In the genomic region with DNA sequence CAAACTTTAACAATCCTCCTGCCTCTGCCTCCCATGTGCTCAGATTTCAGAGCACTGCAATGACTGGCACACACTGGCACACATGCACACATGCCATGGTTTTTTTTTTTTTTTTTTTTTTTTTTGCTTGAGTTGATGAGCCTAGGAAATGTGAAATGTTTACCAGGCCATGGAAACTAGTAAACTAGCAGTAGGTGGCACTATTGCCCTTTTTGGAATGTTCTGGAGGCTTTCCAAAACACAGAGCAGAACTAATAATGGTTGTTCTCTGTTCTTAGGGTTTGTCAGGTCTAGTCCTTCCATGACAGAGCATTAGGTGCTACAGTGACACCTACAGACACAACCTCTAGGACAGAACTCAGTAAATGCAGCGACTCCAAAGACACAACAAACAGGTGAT, we compare ENCODE assay signal across 8 mouse cellular contexts. TPM values are rescaled to one million over a fixed set of nuclear protein-coding genes. Genes with fewer than 3 reads are reported as not detected.
DNase-seq lines count a peak whose midpoint lies in the region; ATAC-seq and TF ChIP-seq lines count a peak whose summit lies in the region.

No protein-coding gene starts in this region.

- H3K27me3 ChIP-seq in forebrain, embryonic 14.5 days (replicated peaks; ENCODE audit: control insufficient read depth, insufficient read depth, low read length): no peaks in the 10 kb centered on the region
- H3K27me3 ChIP-seq in forebrain, embryonic 15.5 days: no peaks in the 10 kb centered on the region
- no peaks in the 10 kb centered on the region for H3K27me3 ChIP-seq in liver, postnatal 0 days (ENCODE audit: insufficient read depth, low read length)

- H3K27ac ChIP-seq in forebrain, embryonic 14.5 days (ENCODE audit: low read depth, low read length): no peak overlapping the region
- H3K27ac ChIP-seq in forebrain, embryonic 15.5 days (replicated peaks): no peak overlapping the region
- H3K27ac ChIP-seq in liver, postnatal 0 days (ENCODE audit: low read depth): no peak overlapping the region

- TF ChIP-seq CTCF in liver, postnatal 0 days (IDR thresholded peaks at IDR 0.05; ENCODE audit: low read depth): peak; percentile 64

- peak; percentile 68 for DNase-seq in forebrain, embryonic 14.5 days (ENCODE audit: low spot score)
- no peak for DNase-seq in liver, postnatal 0 days
- no peak for DNase-seq in liver
- peak; percentile 60 for DNase-seq in brain, adult 2 months (ENCODE audit: low read depth, low spot score)
- DNase-seq in kidney, postnatal 14 days: peak; percentile 52
- DNase-seq in right cerebral cortex, postnatal 14 days: no peak
- no peak for DNase-seq in layer of hippocampus, adult 9-10 months (ENCODE audit: low spot score)

- H3K4me2 ChIP-seq in forebrain, embryonic 14.5 days (ENCODE audit: low read length): no peak overlapping the region
- no peak overlapping the region for H3K4me2 ChIP-seq in forebrain, embryonic 15.5 days (replicated peaks)
- H3K4me2 ChIP-seq in liver, postnatal 0 days (ENCODE audit: low read depth, low read length): no peak overlapping the region

- peaks cover 53% of the 10 kb centered on the region for H3K36me3 ChIP-seq in forebrain, embryonic 14.5 days (ENCODE audit: control insufficient read depth, insufficient read depth, low read length)
- H3K36me3 ChIP-seq in forebrain, embryonic 15.5 days: peaks cover 32% of the 10 kb centered on the region
- H3K36me3 ChIP-seq in liver, postnatal 0 days (replicated peaks; ENCODE audit: insufficient read depth, low read length): peaks cover 71% of the 10 kb centered on the region

- H3K4me3 ChIP-seq in forebrain, embryonic 14.5 days (ENCODE audit: low read depth, low read length): no peak overlapping the region
- no peak overlapping the region for H3K4me3 ChIP-seq in forebrain, embryonic 15.5 days
- no peak overlapping the region for H3K4me3 ChIP-seq in liver, postnatal 0 days (ENCODE audit: low read depth, low read length)

- H3K9ac ChIP-seq in forebrain, embryonic 14.5 days (ENCODE audit: low read length): no peak overlapping the region
- no peak overlapping the region for H3K9ac ChIP-seq in forebrain, embryonic 15.5 days (replicated peaks)
- H3K9ac ChIP-seq in liver, postnatal 0 days (replicated peaks): no peak overlapping the region

- 89% methylated on average over 1 of the region's 1 CpGs for WGBS in forebrain, embryonic 14.5 days
- WGBS in forebrain, embryonic 15.5 days: 72% methylated on average over 1 of the region's 1 CpGs
- 69% methylated on average over 1 of the region's 1 CpGs for WGBS in liver, postnatal 0 days (ENCODE audit: insufficient replicate concordance)

- H3K4me1 ChIP-seq in forebrain, embryonic 14.5 days (ENCODE audit: control insufficient read depth, insufficient read depth, low read length): no peaks in the 10 kb centered on the region
- no peaks in the 10 kb centered on the region for H3K4me1 ChIP-seq in forebrain, embryonic 15.5 days
- no peaks in the 10 kb centered on the region for H3K4me1 ChIP-seq in liver, postnatal 0 days (ENCODE audit: insufficient read depth)

- no peaks in the 10 kb centered on the region for H3K9me3 ChIP-seq in forebrain, embryonic 14.5 days (replicated peaks; ENCODE audit: control insufficient read depth, low read length)
- H3K9me3 ChIP-seq in forebrain, embryonic 15.5 days: no peaks in the 10 kb centered on the region
- H3K9me3 ChIP-seq in liver, postnatal 0 days (ENCODE audit: low read length): no peaks in the 10 kb centered on the region

- TF ChIP-seq EP300 in liver, postnatal 0 days (IDR thresholded peaks at IDR 0.05; ENCODE audit: low read depth): no peak

- peak; percentile 29; the same call in 1 of the 2 replicates for ATAC-seq in forebrain, embryonic 14.5 days
- ATAC-seq in forebrain, embryonic 15.5 days (replicated peaks): no peak; the same call in 1 of the 2 replicates
- peak; percentile 22; the same call in 1 of the 2 replicates for ATAC-seq in liver, postnatal 0 days

RNA-seq across cellular contexts. Expression of a gene that starts 33.9 kb away (rescaled TPM):
- 28.2 and 35.2 TPM in 2 replicates for polyA plus RNA-seq in forebrain, embryonic 14.5 days (2014; fragmentation: Nextera tagmentation; extraction: Ambion mirVana)
- polyA plus RNA-seq in forebrain, embryonic 15.5 days (2015; fragmentation: Nextera tagmentation; extraction: Ambion mirVana): 35.2 and 35.4 TPM in 2 replicates
- 40.8 and 41.2 TPM in 2 replicates for polyA plus RNA-seq in liver, postnatal 0 days (2015; fragmentation: Nextera tagmentation; extraction: Ambion mirVana)

Comparison
In these comparisons a context has a peak if more than half of its experiments do, and no peak if none do; other contexts are left out.
1. DNase-seq: peak in forebrain, embryonic 14.5 days (single experiment), brain, adult 2 months (single experiment) and kidney, postnatal 14 days (single experiment); none in liver, postnatal 0 days (single experiment), liver (single experiment), right cerebral cortex, postnatal 14 days (single experiment) and layer of hippocampus, adult 9-10 months (single experiment).